Mouse (Mus musculus) heart, embryonic 16.5 days (tissue): ENCODE results near the gene Pik3cb. TPM values are rescaled to one million over a fixed set of nuclear protein-coding genes. Genes with fewer than 3 reads are reported as not detected.

Experiments used
- ATAC-seq: fragments of 200-750 bp; cut with Nextera tagmentation; replicated peaks from 2 replicates; pipeline ENCODE4 v1.8.0; 2017; ENCODE audit warnings: moderate number of reproducible peaks; ENCODE audit not compliant: insufficient read depth, low FRiP score; ENCODE audit errors: extremely low read depth
- H3K27ac ChIP-seq: fragments of 300-500 bp; sonication (generic); 2 replicates; pipeline ENCODE4 v1.5.1; 2014; ENCODE audit warnings: mild to moderate bottlenecking, low read length, control low read depth, moderate library complexity
- H3K27me3 ChIP-seq: fragments of 300-500 bp; sonication (generic); 2 replicates; pipeline ENCODE4 v1.6.1; 2014; ENCODE audit warnings: low read length, mixed read lengths; ENCODE audit not compliant: control insufficient read depth, insufficient read depth
- H3K36me3 ChIP-seq: fragments of 300-500 bp; sonication (generic); 2 replicates; pipeline ENCODE4 v1.6.1; 2014; ENCODE audit not compliant: control insufficient read depth, insufficient read depth
- H3K4me1 ChIP-seq: fragments of 300-500 bp; sonication (generic); 2 replicates; pipeline ENCODE4 v1.6.1; 2014; ENCODE audit warnings: low read length, mixed read lengths; ENCODE audit not compliant: control insufficient read depth, insufficient read depth
- H3K4me2 ChIP-seq: fragments of 300-500 bp; sonication (generic); 2 replicates; pipeline ENCODE4 v1.6.1; 2014; ENCODE audit warnings: low read depth, mild to moderate bottlenecking, control low read depth, low read length
- H3K4me3 ChIP-seq: fragments of 300-500 bp; sonication (generic); 2 replicates; pipeline ENCODE4 v1.5.1; 2014; ENCODE audit warnings: mild to moderate bottlenecking, control low read depth, low read length
- H3K9ac ChIP-seq: fragments of 300-500 bp; sonication (generic); 2 replicates; pipeline ENCODE4 v1.6.1; 2014; ENCODE audit warnings: low read length, control low read depth
- H3K9me3 ChIP-seq: fragments of 300-500 bp; sonication (generic); replicated peaks from 2 replicates; pipeline ENCODE4 v1.6.1; 2016; ENCODE audit warnings: low read length; ENCODE audit not compliant: control insufficient read depth
- WGBS: fragments of 180-500 bp; shearing (Covaris S2); extraction: QIAGEN DNeasy Blood & Tissue Kit; methylation state at CpG from one replicate; pipeline ENCODE4 v1.1.7; 2014; 5-methylcytosine and 5-hydroxymethylcytosine counted together
- polyA plus RNA-seq: library from polyadenylated mRNA; unstranded; fragments of >200 nt; fragmentation: Nextera tagmentation; extraction: Ambion mirVana; gene quantifications from 2 replicates; pipeline ENCODE4 v1.2.1, GENCODE M21; 2015

Gene Pik3cb
- polyA plus RNA-seq, 1 experiment from 2014 or later: 0.98 TPM

GRCm38 (mm10) chr9:99048724-99049250, 91.6 kb downstream of the Pik3cb start:
- H3K27me3 ChIP-seq: no peaks in the 10 kb centered on the region
- 71% methylated on average over 1 of the region's 1 CpGs for WGBS
- no peak overlapping the region for H3K4me2 ChIP-seq
- ATAC-seq: no peak
- H3K9ac ChIP-seq: no peak overlapping the region
- H3K36me3 ChIP-seq: 0 out of 2 replicates have a peak, but pooled peaks cover 2% of the 10 kb centered on the region
- H3K27ac ChIP-seq: no peak overlapping the region; the same call in 1 of the 2 replicates
- H3K4me1 ChIP-seq: peaks cover 14% of the 10 kb centered on the region; the same call in 1 of the 2 replicates
- H3K9me3 ChIP-seq: no peaks in the 10 kb centered on the region
- no peak overlapping the region for H3K4me3 ChIP-seq

GRCm38 (mm10) chr9:99044761-99045160, 95.7 kb downstream of the Pik3cb start:
- WGBS: 90% methylated on average over 8 of the region's 8 CpGs
- H3K4me2 ChIP-seq: no peak overlapping the region
- H3K36me3 ChIP-seq: no peaks in the 10 kb centered on the region
- no peaks in the 10 kb centered on the region for H3K27me3 ChIP-seq
- no peak for ATAC-seq
- no peaks in the 10 kb centered on the region for H3K9me3 ChIP-seq
- peaks cover 8% of the 10 kb centered on the region; the same call in 1 of the 2 replicates for H3K4me1 ChIP-seq
- no peak overlapping the region for H3K4me3 ChIP-seq
- H3K9ac ChIP-seq: no peak overlapping the region
- H3K27ac ChIP-seq: no peak overlapping the region

GRCm38 (mm10) chr9:99042641-99043040, 97.8 kb downstream of the Pik3cb start:
- Histone ChIP-seq H3K27me3 (no peaks in the 10 kb centered on the region), H3K4me2 (no peak overlapping the region), H3K9ac (no peak overlapping the region), H3K4me3 (no peak overlapping the region), H3K27ac (no peak overlapping the region), H3K4me1 (no peaks in the 10 kb centered on the region), H3K36me3 (no peaks in the 10 kb centered on the region; the same call in 1 of the 2 replicates), H3K9me3 (no peaks in the 10 kb centered on the region)
- no peak for ATAC-seq
- 88% methylated on average over 4 of the region's 4 CpGs for WGBS

- H3K36me3 ChIP-seq: no peaks in the 10 kb centered on the region; the same call in 1 of the 2 replicates
- no peak overlapping the region for H3K4me3 ChIP-seq
- no peaks in the 10 kb centered on the region for H3K9me3 ChIP-seq
- no peaks in the 10 kb centered on the region for H3K4me1 ChIP-seq
- H3K4me2 ChIP-seq: no peak overlapping the region
- no peak overlapping the region for H3K27ac ChIP-seq
- no peaks in the 10 kb centered on the region for H3K27me3 ChIP-seq
- ATAC-seq: no peak
- 77% methylated on average over 9 of the region's 9 CpGs for WGBS
- H3K9ac ChIP-seq: no peak overlapping the region
These were observed 98.4 kb downstream of the Pik3cb start for GRCm38 (mm10) chr9:99041994-99042393.

GRCm38 (mm10) chr9:99035575-99035974, 104.8 kb downstream of the Pik3cb start, which contains the start of gene Gm1123:
TSS of gene Gm1123 (minus strand) at chr9:99035715.
- H3K27ac ChIP-seq: no peak within 1 kb of the TSS
- no peak within 1 kb of the TSS for H3K4me2 ChIP-seq
- no peak for ATAC-seq
- no peak within 1 kb of the TSS for H3K9ac ChIP-seq
- WGBS: 78% methylated on average over 12 of the region's 12 CpGs
- H3K4me1 ChIP-seq: no peaks in the 10 kb centered on the region
- no peaks in the 10 kb centered on the region; the same call in 1 of the 2 replicates for H3K36me3 ChIP-seq
- no peak within 1 kb of the TSS for H3K4me3 ChIP-seq
- no peaks in the 10 kb centered on the region for H3K9me3 ChIP-seq
- no peaks in the 10 kb centered on the region for H3K27me3 ChIP-seq

- H3K9me3 ChIP-seq: no peaks in the 10 kb centered on the region
- no peak overlapping the region for H3K27ac ChIP-seq
- no peak overlapping the region for H3K4me2 ChIP-seq
- no peaks in the 10 kb centered on the region for H3K36me3 ChIP-seq
- ATAC-seq: no peak
- H3K4me1 ChIP-seq: no peaks in the 10 kb centered on the region
- no peaks in the 10 kb centered on the region for H3K27me3 ChIP-seq
- 87% methylated on average over 8 of the region's 8 CpGs for WGBS
- no peak overlapping the region for H3K4me3 ChIP-seq
- no peak overlapping the region for H3K9ac ChIP-seq
These were observed 106.3 kb downstream of the Pik3cb start for GRCm38 (mm10) chr9:99034111-99034510.

- H3K4me3 ChIP-seq: no peak overlapping the region
- ATAC-seq: no peak
- H3K27ac ChIP-seq: no peak overlapping the region
- H3K36me3 ChIP-seq: no peaks in the 10 kb centered on the region
- H3K9me3 ChIP-seq: no peaks in the 10 kb centered on the region
- no peak overlapping the region for H3K4me2 ChIP-seq
- WGBS: 64% methylated on average over 8 of the region's 8 CpGs
- H3K9ac ChIP-seq: no peak overlapping the region
- H3K4me1 ChIP-seq: no peaks in the 10 kb centered on the region
- H3K27me3 ChIP-seq: no peaks in the 10 kb centered on the region
These were observed 108.4 kb downstream of the Pik3cb start for GRCm38 (mm10) chr9:99032031-99032430.

GRCm38 (mm10) chr9:99021751-99022150, 118.7 kb downstream of the Pik3cb start:
- Histone ChIP-seq H3K9ac (no peak overlapping the region), H3K36me3 (no peaks in the 10 kb centered on the region), H3K9me3 (no peaks in the 10 kb centered on the region), H3K4me3 (no peak overlapping the region), H3K27me3 (no peaks in the 10 kb centered on the region), H3K4me1 (no peaks in the 10 kb centered on the region), H3K4me2 (no peak overlapping the region), H3K27ac (no peak overlapping the region)
- 77% methylated on average over 4 of the region's 4 CpGs for WGBS
- no peak for ATAC-seq

- Histone ChIP-seq H3K36me3 (no peaks in the 10 kb centered on the region), H3K9me3 (no peaks in the 10 kb centered on the region), H3K9ac (no peak overlapping the region), H3K4me2 (no peak overlapping the region), H3K4me1 (no peaks in the 10 kb centered on the region), H3K27me3 (no peaks in the 10 kb centered on the region), H3K4me3 (no peak overlapping the region), H3K27ac (no peak overlapping the region)
- 59% methylated on average over 5 of the region's 5 CpGs for WGBS
- ATAC-seq: no peak
These were observed 119.3 kb downstream of the Pik3cb start for GRCm38 (mm10) chr9:99021166-99021565.
